ENCODE assay signal across 24 mouse cellular contexts in the genomic region with DNA sequence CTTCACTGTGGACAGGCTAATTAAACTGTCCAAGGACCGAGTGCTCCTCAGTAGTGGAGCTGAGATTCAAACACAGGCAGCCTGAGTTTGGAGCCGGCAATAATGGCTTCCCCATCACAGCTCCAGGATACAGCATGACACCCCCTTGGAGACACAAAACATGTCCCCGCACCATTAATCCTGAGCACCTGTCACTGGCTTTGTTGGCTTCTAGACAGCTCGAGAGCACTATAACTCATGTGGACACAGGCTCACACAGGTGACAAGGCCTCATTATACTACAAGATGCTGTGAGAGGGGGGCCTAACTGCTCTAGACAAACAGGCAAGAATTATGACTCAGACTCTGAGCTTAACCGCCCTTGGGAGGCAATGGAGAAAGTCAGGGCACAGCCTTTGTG.
"Had no signal": no experiment of that assay in that cellular context is flagged by ENCODE, and none has a peak within 500 bp of the region (broad histone marks: within the 10 kb centered on the region; RNA-seq: fewer than 3 reads in every experiment).

No protein-coding gene starts in this region.

- H3K4me2 ChIP-seq: heart, embryonic 11.5 days; heart, embryonic 13.5 days; heart, embryonic 15.5 days; hindbrain, embryonic 13.5 days; hindbrain, embryonic 15.5 days; limb, embryonic 12.5 days; liver, embryonic 11.5 days had no signal

- DNase-seq: gastrocnemius, postnatal 14 days; gastrocnemius, postnatal 36 days; heart, adult 11 months; heart, adult 2 months; heart, postnatal 14 days; heart, postnatal 36 days; kidney, adult 11 months; kidney, adult 2 months; kidney, postnatal 10 days; kidney, postnatal 25 days; layer of hippocampus, adult 9-11 months; layer of hippocampus, postnatal 36 days; liver had no signal

- H3K4me1 ChIP-seq: heart, embryonic 13.5 days; heart, embryonic 15.5 days; hindbrain, embryonic 15.5 days; limb, embryonic 10.5 days; limb, embryonic 12.5 days had no signal

- H3K27me3 ChIP-seq: hindbrain, embryonic 13.5 days; hindbrain, embryonic 15.5 days; limb, embryonic 12.5 days had no signal

- H3K9ac ChIP-seq: heart, embryonic 13.5 days; heart, embryonic 15.5 days; hindbrain, embryonic 13.5 days; hindbrain, embryonic 15.5 days; limb, embryonic 12.5 days had no signal

- H3K4me3 ChIP-seq: heart, adult 2 months; heart, embryonic 13.5 days; heart, embryonic 15.5 days; hindbrain, embryonic 13.5 days; hindbrain, embryonic 15.5 days; limb, embryonic 10.5 days; limb, embryonic 12.5 days had no signal

- H3K36me3 ChIP-seq: heart, embryonic 15.5 days; hindbrain, embryonic 15.5 days had no signal

- ATAC-seq: forebrain, embryonic 16.5 days; hindbrain, postnatal 0 days; intestine, embryonic 16.5 days had no signal

- H3K27ac ChIP-seq: heart, adult 2 months; heart, embryonic 13.5 days; heart, embryonic 15.5 days; hindbrain, embryonic 13.5 days; hindbrain, embryonic 15.5 days; hindbrain, postnatal 0 days; limb, embryonic 10.5 days; limb, embryonic 12.5 days had no signal

- H3K9me3 ChIP-seq: heart, embryonic 13.5 days; heart, embryonic 15.5 days; hindbrain, embryonic 13.5 days; hindbrain, embryonic 15.5 days; limb, embryonic 10.5 days; limb, embryonic 12.5 days had no signal
